Mouse (Mus musculus) liver, embryonic 15.5 days (tissue): ENCODE data around the gene Rpp38. TPM values are rescaled to one million over a fixed set of nuclear protein-coding genes. Genes with fewer than 3 reads are reported as not detected.

Experiments
- ATAC-seq: fragments of 200-750 bp; cut with Nextera tagmentation; 2 replicates; pipeline ENCODE4 v1.8.0; 2017; ENCODE audit warnings: moderate number of reproducible peaks, mild to moderate bottlenecking, moderate library complexity; ENCODE audit not compliant: insufficient read depth
- H3K27ac ChIP-seq: fragments of 300-500 bp; sonication (generic); replicated peaks from 2 replicates; pipeline ENCODE4 v1.5.1; 2015; ENCODE audit warnings: mild to moderate bottlenecking, inconsistent platforms
- H3K27me3 ChIP-seq: fragments of 300-500 bp; sonication (generic); 2 replicates; pipeline ENCODE4 v1.6.1; 2015; ENCODE audit warnings: mild to moderate bottlenecking, inconsistent platforms
- H3K36me3 ChIP-seq: fragments of 300-500 bp; sonication (generic); replicated peaks from 2 replicates; pipeline ENCODE4 v1.6.1; 2015; ENCODE audit warnings: moderate library complexity, mild to moderate bottlenecking, inconsistent platforms
- H3K4me1 ChIP-seq: fragments of 300-500 bp; sonication (generic); replicated peaks from 2 replicates; pipeline ENCODE4 v1.6.1; 2015; ENCODE audit warnings: inconsistent platforms
- H3K4me2 ChIP-seq: fragments of 300-500 bp; sonication (generic); 2 replicates; pipeline ENCODE4 v1.6.1; 2015; ENCODE audit warnings: moderate library complexity, mild to moderate bottlenecking, inconsistent platforms
- H3K4me3 ChIP-seq: fragments of 300-500 bp; sonication (generic); replicated peaks from 2 replicates; pipeline ENCODE4 v1.5.1; 2015; ENCODE audit warnings: mild to moderate bottlenecking, inconsistent platforms
- H3K9ac ChIP-seq: fragments of 300-500 bp; sonication (generic); 2 replicates; pipeline ENCODE4 v1.6.1; 2015; ENCODE audit warnings: moderate library complexity, mild to moderate bottlenecking, inconsistent platforms
- H3K9me3 ChIP-seq: fragments of 300-500 bp; sonication (generic); replicated peaks from 2 replicates; pipeline ENCODE4 v1.6.1; 2016; ENCODE audit warnings: inconsistent platforms
- WGBS: fragments of 180-500 bp; shearing (Covaris S2); methylation state at CpG from one replicate; pipeline ENCODE4 v1.1.7; 2015; ENCODE audit warnings: mixed read lengths; ENCODE audit not compliant: insufficient replicate concordance; 5-methylcytosine and 5-hydroxymethylcytosine counted together
- polyA plus RNA-seq: library from polyadenylated mRNA; unstranded; fragments of >200 nt; fragmentation: Nextera tagmentation; extraction: Ambion mirVana; gene quantifications from 2 replicates; pipeline ENCODE4 v1.2.1, GENCODE M21; 2015

Gene Rpp38
- polyA plus RNA-seq, 1 experiment from 2014 or later = 7.2 TPM

- under 1% methylated on average over 21 of the region's 21 CpGs for WGBS
- ATAC-seq = peak; percentile 2; the same call in 1 of the 2 replicates
Observed at GRCm38 (mm10) chr2:3332056-3332455, 387 bp downstream of the Rpp38 start.

GRCm38 (mm10) chr2:3331071-3331703 lies 1.3 kb downstream of the Rpp38 start:
- H3K9ac ChIP-seq = peak overlapping the region; percentile 74; the same call in 1 of the 2 replicates
- peaks cover 43% of the 10 kb centered on the region for H3K4me1 ChIP-seq
- H3K4me3 ChIP-seq = peak overlapping the region; percentile 78
- no peaks in the 10 kb centered on the region for H3K27me3 ChIP-seq
- H3K4me2 ChIP-seq = peak overlapping the region; percentile 98
- 47% methylated on average over 5 of the region's 5 CpGs for WGBS
- no peak for ATAC-seq
- H3K36me3 ChIP-seq = peaks cover 25% of the 10 kb centered on the region
- no peaks in the 10 kb centered on the region for H3K9me3 ChIP-seq
- H3K27ac ChIP-seq = peak overlapping the region; percentile 62; the same call in 1 of the 2 replicates

More at GRCm38 (mm10) chr2:3332056-3332455, 387 bp downstream of the Rpp38 start:
- Histone ChIP-seq H3K27me3 (no peaks in the 10 kb centered on the region), H3K9ac (peak overlapping the region; percentile 74), H3K4me1 (peaks cover 46% of the 10 kb centered on the region), H3K27ac (peak overlapping the region; percentile 62; the same call in 1 of the 2 replicates), H3K9me3 (no peaks in the 10 kb centered on the region), H3K4me3 (peak overlapping the region; percentile 78), H3K36me3 (peaks cover 21% of the 10 kb centered on the region), H3K4me2 (peak overlapping the region; percentile 98)

GRCm38 (mm10) chr2:3327351-3327750 lies 5.1 kb downstream of the Rpp38 start:
- WGBS = 6% methylated on average over 1 of the region's 1 CpGs
- ATAC-seq = no peak

GRCm38 (mm10) chr2:3326547-3326946 lies 5.9 kb downstream of the Rpp38 start:
- peaks cover 61% of the 10 kb centered on the region for H3K36me3 ChIP-seq

More at GRCm38 (mm10) chr2:3327351-3327750, 5.1 kb downstream of the Rpp38 start:
- H3K9ac ChIP-seq = no peak overlapping the region
- H3K9me3 ChIP-seq = no peaks in the 10 kb centered on the region
- peaks cover 56% of the 10 kb centered on the region for H3K36me3 ChIP-seq
- H3K4me2 ChIP-seq = no peak overlapping the region
- no peak overlapping the region for H3K4me3 ChIP-seq
- peaks cover 23% of the 10 kb centered on the region for H3K4me1 ChIP-seq
- H3K27ac ChIP-seq = no peak overlapping the region
- no peaks in the 10 kb centered on the region for H3K27me3 ChIP-seq

GRCm38 (mm10) chr2:3324381-3325130 lies 7.9 kb downstream of the Rpp38 start:
- Histone ChIP-seq H3K27me3 (no peaks in the 10 kb centered on the region), H3K4me3 (no peak overlapping the region), H3K9ac (no peak overlapping the region), H3K4me1 (no peaks in the 10 kb centered on the region), H3K27ac (no peak overlapping the region), H3K36me3 (peaks cover 62% of the 10 kb centered on the region), H3K4me2 (no peak overlapping the region), H3K9me3 (no peaks in the 10 kb centered on the region)
- ATAC-seq = no peak
- 78% methylated on average over 7 of the region's 7 CpGs for WGBS

More at GRCm38 (mm10) chr2:3326547-3326946, 5.9 kb downstream of the Rpp38 start:
- Histone ChIP-seq H3K27me3 (no peaks in the 10 kb centered on the region), H3K4me1 (peaks cover 15% of the 10 kb centered on the region), H3K9me3 (no peaks in the 10 kb centered on the region), H3K27ac (no peak overlapping the region), H3K4me2 (no peak overlapping the region), H3K4me3 (no peak overlapping the region), H3K9ac (no peak overlapping the region)
- 79% methylated on average over 1 of the region's 1 CpGs for WGBS
- no peak for ATAC-seq

GRCm38 (mm10) chr2:3323132-3323531 lies 9.3 kb downstream of the Rpp38 start:
- WGBS = 72% methylated on average over 2 of the region's 2 CpGs
- H3K4me3 ChIP-seq = no peak overlapping the region
- H3K27me3 ChIP-seq = no peaks in the 10 kb centered on the region
- H3K9me3 ChIP-seq = no peaks in the 10 kb centered on the region
- H3K27ac ChIP-seq = no peak overlapping the region
- no peak overlapping the region for H3K9ac ChIP-seq
- ATAC-seq = no peak
- no peak overlapping the region for H3K4me2 ChIP-seq
- H3K4me1 ChIP-seq = no peaks in the 10 kb centered on the region
- peaks cover 57% of the 10 kb centered on the region for H3K36me3 ChIP-seq

- Histone ChIP-seq H3K36me3 (peaks cover 15% of the 10 kb centered on the region), H3K27ac (no peak overlapping the region), H3K4me2 (no peak overlapping the region), H3K4me3 (no peak overlapping the region), H3K9me3 (no peaks in the 10 kb centered on the region), H3K27me3 (no peaks in the 10 kb centered on the region), H3K9ac (no peak overlapping the region), H3K4me1 (no peaks in the 10 kb centered on the region)
- ATAC-seq = no peak
- 66% methylated on average over 3 of the region's 3 CpGs for WGBS
Observed at GRCm38 (mm10) chr2:3305426-3306025, 26.9 kb downstream of the Rpp38 start.

GRCm38 (mm10) chr2:3295826-3296225 lies 36.6 kb downstream of the Rpp38 start:
- Histone ChIP-seq H3K4me1 (no peaks in the 10 kb centered on the region; the same call in 1 of the 2 replicates), H3K9ac (no peak overlapping the region), H3K27me3 (no peaks in the 10 kb centered on the region), H3K4me2 (no peak overlapping the region), H3K36me3 (no peaks in the 10 kb centered on the region), H3K27ac (peak overlapping the region; percentile 15; the same call in 1 of the 2 replicates), H3K9me3 (no peaks in the 10 kb centered on the region), H3K4me3 (no peak overlapping the region)
- no peak for ATAC-seq
- 74% methylated on average over 7 of the region's 7 CpGs for WGBS

- H3K36me3 ChIP-seq = no peaks in the 10 kb centered on the region
- H3K9me3 ChIP-seq = no peaks in the 10 kb centered on the region
- WGBS = 72% methylated on average over 1 of the region's 1 CpGs
- H3K9ac ChIP-seq = no peak overlapping the region
- H3K27ac ChIP-seq = no peak overlapping the region
- no peak overlapping the region for H3K4me3 ChIP-seq
- H3K27me3 ChIP-seq = no peaks in the 10 kb centered on the region
- no peak for ATAC-seq
- no peaks in the 10 kb centered on the region; the same call in 1 of the 2 replicates for H3K4me1 ChIP-seq
- no peak overlapping the region for H3K4me2 ChIP-seq
Observed at GRCm38 (mm10) chr2:3292170-3292569, 40.3 kb downstream of the Rpp38 start.

- no peaks in the 10 kb centered on the region for H3K36me3 ChIP-seq
- H3K4me3 ChIP-seq = no peak overlapping the region
- WGBS = 57% methylated on average over 1 of the region's 1 CpGs
- ATAC-seq = no peak
- H3K27me3 ChIP-seq = no peaks in the 10 kb centered on the region
- H3K27ac ChIP-seq = no peak overlapping the region
- H3K4me1 ChIP-seq = peaks cover 15% of the 10 kb centered on the region
- no peaks in the 10 kb centered on the region for H3K9me3 ChIP-seq
- H3K9ac ChIP-seq = no peak overlapping the region
- H3K4me2 ChIP-seq = no peak overlapping the region
Observed at GRCm38 (mm10) chr2:3289581-3289980, 42.9 kb downstream of the Rpp38 start.

GRCm38 (mm10) chr2:3286243-3286642 lies 46.2 kb downstream of the Rpp38 start:
- H3K4me2 ChIP-seq = peak overlapping the region; percentile 97; the same call in 1 of the 2 replicates
- H3K27ac ChIP-seq = no peak overlapping the region
- no peaks in the 10 kb centered on the region for H3K36me3 ChIP-seq
- no peak overlapping the region for H3K4me3 ChIP-seq
- no peak overlapping the region for H3K9ac ChIP-seq
- no peak for ATAC-seq
- H3K4me1 ChIP-seq = peaks cover 27% of the 10 kb centered on the region
- no peaks in the 10 kb centered on the region for H3K27me3 ChIP-seq
- 59% methylated on average over 2 of the region's 2 CpGs for WGBS
- H3K9me3 ChIP-seq = no peaks in the 10 kb centered on the region
